In genomic region chr19:23327056-23327640, GRCm38 (mm10) we compare ENCODE assay signal across 32 mouse cellular contexts. TPM values are rescaled to one million over a fixed set of nuclear protein-coding genes. Genes with fewer than 3 reads are reported as not detected.
DNase-seq lines count a peak whose midpoint lies in the region; ATAC-seq and TF ChIP-seq lines count a peak whose summit lies in the region.
"Had no signal": no experiment of that assay in that cellular context is flagged by ENCODE, and none has a peak within 500 bp of the region (broad histone marks: within the 10 kb centered on the region; RNA-seq: fewer than 3 reads in every experiment).

No protein-coding gene starts in this region.

- no peak for TF ChIP-seq CTCF in embryonic fibroblast, embryonic 13.5 days (IDR thresholded peaks at IDR 0.05; ENCODE audit: borderline replicate concordance, insufficient read depth, low read length)

- no peaks in the 10 kb centered on the region for H3K9me3 ChIP-seq in embryonic facial prominence, embryonic 14.5 days (ENCODE audit: control insufficient read depth, low read length)
- H3K9me3 ChIP-seq in embryonic facial prominence, embryonic 10.5 days = no peaks in the 10 kb centered on the region
- H3K9me3 ChIP-seq: embryonic facial prominence, embryonic 15.5 days; forebrain, embryonic 10.5 days; forebrain, embryonic 13.5 days; heart, embryonic 12.5 days; heart, embryonic 15.5 days; hindbrain, embryonic 10.5 days; hindbrain, embryonic 13.5 days had no signal

- no peak overlapping the region for H3K27ac ChIP-seq in embryonic facial prominence, embryonic 14.5 days (replicated peaks; ENCODE audit: low read depth, low read length)
- no peak overlapping the region for H3K27ac ChIP-seq in embryonic facial prominence, embryonic 10.5 days (replicated peaks)
- peak overlapping the region; percentile 99 for H3K27ac ChIP-seq in embryonic fibroblast, embryonic 13.5 days (ENCODE audit: insufficient read depth, low read length)
- H3K27ac ChIP-seq: embryonic facial prominence, embryonic 15.5 days; forebrain, embryonic 10.5 days; forebrain, embryonic 13.5 days; heart, embryonic 15.5 days; hindbrain, embryonic 10.5 days; hindbrain, embryonic 13.5 days; hindbrain, postnatal 0 days had no signal

- no peak for ATAC-seq in embryonic facial prominence, embryonic 14.5 days (ENCODE audit: low read depth)
- ATAC-seq: CD4-positive, CD25-positive, alpha-beta regulatory T cell, adult 4 months; forebrain, embryonic 13.5 days; forebrain, embryonic 16.5 days; hindbrain, postnatal 0 days; intestine, postnatal 0 days; Patski had no signal

- no peak overlapping the region for H3K4me3 ChIP-seq in embryonic facial prominence, embryonic 14.5 days (ENCODE audit: low read depth, low read length)
- H3K4me3 ChIP-seq in embryonic facial prominence, embryonic 10.5 days = no peak overlapping the region
- H3K4me3 ChIP-seq in embryonic fibroblast, embryonic 13.5 days (ENCODE audit: insufficient read depth, low read length) = no peak overlapping the region
- H3K4me3 ChIP-seq: embryonic facial prominence, embryonic 15.5 days; erythroblast, embryonic 14.5 days; forebrain, embryonic 10.5 days; forebrain, embryonic 13.5 days; heart, embryonic 12.5 days; heart, embryonic 15.5 days; hindbrain, embryonic 10.5 days; hindbrain, embryonic 13.5 days had no signal

- WGBS in embryonic facial prominence, embryonic 14.5 days = 67% methylated on average over 3 of the region's 3 CpGs
- WGBS in embryonic facial prominence, embryonic 10.5 days = 93% methylated on average over 3 of the region's 3 CpGs

- H3K36me3 ChIP-seq in embryonic facial prominence, embryonic 14.5 days (ENCODE audit: control insufficient read depth, insufficient read depth, low read length) = no peaks in the 10 kb centered on the region
- no peaks in the 10 kb centered on the region for H3K36me3 ChIP-seq in embryonic facial prominence, embryonic 10.5 days (replicated peaks)
- H3K36me3 ChIP-seq: embryonic facial prominence, embryonic 15.5 days; forebrain, embryonic 10.5 days; heart, embryonic 12.5 days; heart, embryonic 15.5 days; hindbrain, embryonic 10.5 days; hindbrain, embryonic 13.5 days had no signal

- no peaks in the 10 kb centered on the region for H3K27me3 ChIP-seq in embryonic facial prominence, embryonic 14.5 days (replicated peaks; ENCODE audit: control insufficient read depth, insufficient read depth, low read length)
- no peaks in the 10 kb centered on the region for H3K27me3 ChIP-seq in embryonic facial prominence, embryonic 10.5 days (replicated peaks; ENCODE audit: low read depth, poor library complexity, severe bottlenecking)
- H3K27me3 ChIP-seq: embryonic facial prominence, embryonic 15.5 days; forebrain, embryonic 13.5 days; heart, embryonic 12.5 days; heart, embryonic 15.5 days; hindbrain, embryonic 13.5 days had no signal

- TF ChIP-seq POLR2A in embryonic fibroblast, embryonic 13.5 days (IDR thresholded peaks at IDR 0.05; ENCODE audit: low read depth, low read length) = no peak

- no peaks in the 10 kb centered on the region for H3K4me1 ChIP-seq in embryonic facial prominence, embryonic 14.5 days (ENCODE audit: control insufficient read depth, insufficient read depth, low read length)
- H3K4me1 ChIP-seq in embryonic facial prominence, embryonic 10.5 days = no peaks in the 10 kb centered on the region
- H3K4me1 ChIP-seq in embryonic fibroblast, embryonic 13.5 days (ENCODE audit: control insufficient read depth, insufficient read depth, low read length) = peaks cover 16% of the 10 kb centered on the region
- H3K4me1 ChIP-seq: embryonic facial prominence, embryonic 15.5 days; forebrain, embryonic 10.5 days; heart, embryonic 12.5 days; heart, embryonic 15.5 days; hindbrain, embryonic 10.5 days; hindbrain, embryonic 13.5 days had no signal

- DNase-seq in embryonic facial prominence, embryonic 14.5 days (ENCODE audit: low spot score) = peak; percentile 23
- DNase-seq in embryonic facial prominence, embryonic 10.5 days (ENCODE audit: low spot score) = no peak
- peak; percentile 22 for DNase-seq in Muller cell, postnatal 12 days (ENCODE audit: inconsistent ontology term)
- DNase-seq in telencephalon, adult 2 months (ENCODE audit: low read depth, low spot score) = peak; percentile 52
- DNase-seq in retina, embryonic 14.5 days (ENCODE audit: low spot score) = no peak
- DNase-seq in kidney, postnatal 14 days = no peak
- no peak for DNase-seq in adrenal gland, adult (ENCODE audit: inconsistent age in 2 of 2, low spot score in 1 of 2)
- DNase-seq: adrenal gland, adult 2 months; adrenal gland, postnatal 14 days; cerebellum, adult 11-12 months; cerebellum, adult 8-10 months; cerebellum, postnatal 10 days; cerebellum, postnatal 36 days; embryo, embryonic 11 days; gastrocnemius, postnatal 25 days; heart, adult 18-20 months; heart, postnatal 10 days; heart, postnatal 36 days had no signal

- no peak overlapping the region for H3K9ac ChIP-seq in embryonic facial prominence, embryonic 14.5 days (ENCODE audit: low read depth, low read length)
- H3K9ac ChIP-seq: embryonic facial prominence, embryonic 15.5 days; forebrain, embryonic 13.5 days; heart, embryonic 12.5 days; heart, embryonic 15.5 days; hindbrain, embryonic 13.5 days had no signal

- no peak overlapping the region for H3K4me2 ChIP-seq in embryonic facial prominence, embryonic 14.5 days (ENCODE audit: low read depth, low read length)
- H3K4me2 ChIP-seq: embryonic facial prominence, embryonic 15.5 days; forebrain, embryonic 13.5 days; heart, embryonic 12.5 days; heart, embryonic 15.5 days; hindbrain, embryonic 13.5 days had no signal

RNA-seq across cellular contexts. Expression of gene Smc5, which starts 53.5 kb away (rescaled TPM):
- 31.2 and 33.5 TPM in 2 replicates for polyA plus RNA-seq in embryonic facial prominence, embryonic 14.5 days (2014; fragmentation: Nextera tagmentation; extraction: Ambion mirVana)
- polyA plus RNA-seq in embryonic facial prominence, embryonic 10.5 days (2016; fragmentation: Nextera tagmentation; extraction: Ambion mirVana) = 48.7 and 50.2 TPM in 2 replicates
- polyA plus RNA-seq in embryonic fibroblast, embryonic 13.5 days (2011; ENCODE audit: insufficient read length, low read depth, missing spikeins) = 87.5 and 109 TPM in 2 replicates

Comparison
In these comparisons a context has a peak if more than half of its experiments do, and no peak if none do; other contexts are left out.
1. DNase-seq: peak in embryonic facial prominence, embryonic 14.5 days (single experiment), Muller cell, postnatal 12 days (single experiment) and telencephalon, adult 2 months (single experiment); none in embryonic facial prominence, embryonic 10.5 days (single experiment), retina, embryonic 14.5 days (single experiment), kidney, postnatal 14 days (single experiment) and adrenal gland, adult (0 of 2).